8 mouse cellular contexts compared by ENCODE assay signal in the genomic region with DNA sequence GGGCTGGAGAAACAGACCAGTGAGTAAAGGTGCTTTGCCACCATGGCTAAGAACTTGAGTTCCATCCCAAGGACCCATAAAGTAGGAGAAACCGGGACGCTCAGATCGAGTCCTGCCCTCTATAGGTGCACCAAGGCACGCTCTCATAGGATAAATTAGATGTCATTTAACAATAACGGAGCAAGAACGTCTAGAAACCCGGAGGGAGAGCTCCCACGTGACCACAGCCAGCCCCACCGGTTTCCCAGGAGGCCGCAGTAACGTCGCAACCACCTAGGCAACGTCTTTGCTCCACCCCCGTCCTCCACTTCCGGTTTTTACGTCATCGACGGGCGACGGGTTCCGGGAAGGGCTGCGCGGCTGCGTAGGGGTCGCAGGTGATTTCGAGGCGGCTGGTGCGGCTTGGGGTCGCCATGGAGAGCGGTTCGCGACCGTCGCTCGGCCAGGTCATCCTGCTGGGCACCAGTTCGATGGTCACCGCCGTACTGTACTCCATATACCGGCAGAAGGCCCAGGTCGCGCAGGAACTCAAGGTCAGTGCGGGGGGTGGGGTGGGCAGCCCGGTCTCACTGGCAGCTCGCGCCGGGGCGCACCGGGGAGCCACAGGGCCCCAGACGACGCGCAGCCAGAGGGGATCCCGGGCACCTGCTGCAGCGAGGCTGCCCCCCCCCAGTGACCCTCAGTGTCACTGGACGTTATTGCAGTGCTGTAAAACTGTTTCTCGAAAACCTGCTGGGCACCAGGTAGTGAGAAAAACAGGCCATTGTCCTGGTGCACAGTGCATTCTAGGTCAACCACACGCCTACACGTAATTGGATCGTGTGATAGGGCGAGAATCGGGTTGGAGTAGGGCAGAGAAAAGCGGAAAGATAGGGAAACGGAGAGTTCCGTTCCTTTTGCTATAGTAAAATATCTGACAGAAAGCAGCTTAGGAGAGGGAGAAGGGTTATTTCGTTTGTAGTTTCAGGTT. TPM values are rescaled to one million over a fixed set of nuclear protein-coding genes. Genes with fewer than 3 reads are reported as not detected.
DNase-seq lines count a peak whose midpoint lies in the region; ATAC-seq lines count a peak whose summit lies in the region.

Mul1 (plus strand) TSS at position 325 of the 970 bp plus-strand sequence.

- peak; percentile 93 for DNase-seq in WW6 (ENCODE audit: low read depth, low spot score)
- DNase-seq in cerebellum, postnatal 4 days (ENCODE audit: low spot score in 2 of 2): peak; percentile 93 to 95
- peak; percentile 97 for DNase-seq in gastrocnemius, adult 18-20 months (ENCODE audit: low spot score)
- DNase-seq in left cerebral cortex, adult 18-20 months (ENCODE audit: low spot score in 2 of 2): peak; percentile 98
- peak; percentile 98 for DNase-seq in right cerebral cortex, adult 18-20 months
- DNase-seq in urinary bladder, postnatal 10 days (ENCODE audit: low spot score): peak; percentile 96

- H3K4me3 ChIP-seq in hindbrain, embryonic 16.5 days (ENCODE audit: low read length): peak within 1 kb of the TSS; percentile 68
- peak within 1 kb of the TSS; percentile 76 for H3K4me3 ChIP-seq in macrophage (ENCODE audit: inconsistent target)

- ATAC-seq in hindbrain, embryonic 16.5 days: peak; percentile 95

- H3K9ac ChIP-seq in hindbrain, embryonic 16.5 days (ENCODE audit: low read depth, low read length): peak within 1 kb of the TSS; percentile 83

- peak within 1 kb of the TSS; percentile 83 for H3K27ac ChIP-seq in hindbrain, embryonic 16.5 days (ENCODE audit: low read depth, low read length)
- H3K27ac ChIP-seq in macrophage: 0 out of 2 replicates have a peak within 1 kb of the TSS, but pooled peaks have one; percentile 21

- H3K79me2 ChIP-seq in macrophage (ENCODE audit: inconsistent target): peaks cover 33% of the 10 kb centered on the region

- peaks cover 11% of the 10 kb centered on the region for H3K4me1 ChIP-seq in hindbrain, embryonic 16.5 days (ENCODE audit: control insufficient read depth, insufficient read depth, low read depth, low read length)

- H3K9me3 ChIP-seq in hindbrain, embryonic 16.5 days (ENCODE audit: control insufficient read depth, low read length): no peaks in the 10 kb centered on the region

- H3K4me2 ChIP-seq in hindbrain, embryonic 16.5 days (ENCODE audit: low read length): peak within 1 kb of the TSS; percentile 92

- peaks cover 17% of the 10 kb centered on the region for H3K36me3 ChIP-seq in hindbrain, embryonic 16.5 days (ENCODE audit: control insufficient read depth, insufficient read depth, low read length)
- H3K36me3 ChIP-seq in macrophage (ENCODE audit: inconsistent target): peaks cover 25% of the 10 kb centered on the region

- WGBS in hindbrain, embryonic 16.5 days: 1% methylated on average over 64 of the region's 64 CpGs
- 1% methylated on average over 64 of the region's 64 CpGs for WGBS in macrophage (ENCODE audit: missing documents)

- no peaks in the 10 kb centered on the region for H3K27me3 ChIP-seq in hindbrain, embryonic 16.5 days (replicated peaks; ENCODE audit: control insufficient read depth, insufficient read depth, low read length)

RNA-seq across cellular contexts. Expression of gene Mul1, which starts in this region (rescaled TPM):
- total RNA-seq in gastrocnemius, adult 18-20 months (2021): 10 to 100 TPM; 41.7 to 43.9 TPM
- polyA plus RNA-seq in hindbrain, embryonic 16.5 days (2015; fragmentation: Nextera tagmentation; extraction: Ambion mirVana): 21.6 and 23.7 TPM in 2 replicates
- 10 to 100 TPM; 70.8 to 72.3 TPM for total RNA-seq in left cerebral cortex, adult 18-20 months (2021)
- total RNA-seq in macrophage (2018; cell fraction: chromatin; rRNA removed): 10 to 100 TPM in 25 of 26 experiments, 1 to 10 TPM in 1; 8.3 to 55.3 (median 19.2) TPM
- 10 to 100 TPM; 14.1 to 55.3 (median 18.7) TPM for total RNA-seq in macrophage (2018; cell fraction: cytosol; rRNA removed)
- total RNA-seq in macrophage (2018; cell fraction: nucleus; rRNA removed): 10 to 100 TPM; 11.2 to 45.0 (median 20.4) TPM
- 10.2 to 12.2 TPM (median 11.8 TPM) in 3 replicates for polyA plus RNA-seq in macrophage (2018)

Comparison
In these comparisons a context has a peak if more than half of its experiments do, and no peak if none do; other contexts are left out.
1. Peak in every context shown above with its lines: DNase-seq, ATAC-seq, H3K4me3 ChIP-seq and H3K27ac ChIP-seq.